Mouse (Mus musculus) lung, adult 18-20 months (tissue): ENCODE data around the gene Slc26a3.

Experiments used
- DNase-seq, 2 experiments: peaks; one replicate each; pipeline ENCODE4 v3.0.0; 2022; ENCODE audit warnings: mixed read lengths in 2 of 2

The Slc26a3 gene

DNA sequence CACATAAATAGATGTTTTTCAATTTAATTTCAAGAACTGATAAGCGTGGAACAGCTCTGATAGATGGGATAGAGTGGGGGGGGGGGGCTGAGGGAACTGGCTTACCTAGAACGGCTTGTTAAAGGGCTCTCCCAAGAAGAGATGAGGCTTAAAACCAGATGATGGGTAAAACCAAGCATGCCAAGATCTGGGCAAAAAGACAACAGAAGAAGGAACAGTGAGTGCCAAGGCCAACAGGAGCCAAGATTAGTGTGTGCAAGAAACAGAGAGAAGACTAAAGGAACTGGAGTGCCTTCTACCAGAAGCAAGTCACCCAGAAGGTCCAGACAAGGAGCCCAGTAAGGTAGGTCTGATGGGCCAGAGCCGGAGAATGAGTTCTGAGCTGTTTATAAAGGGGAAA, at the start of gene Slc26a3:
TSS of gene Slc26a3 (plus strand) at position 301 of the 400 bp plus-strand sequence.
- DNase-seq: no peak

DNA sequence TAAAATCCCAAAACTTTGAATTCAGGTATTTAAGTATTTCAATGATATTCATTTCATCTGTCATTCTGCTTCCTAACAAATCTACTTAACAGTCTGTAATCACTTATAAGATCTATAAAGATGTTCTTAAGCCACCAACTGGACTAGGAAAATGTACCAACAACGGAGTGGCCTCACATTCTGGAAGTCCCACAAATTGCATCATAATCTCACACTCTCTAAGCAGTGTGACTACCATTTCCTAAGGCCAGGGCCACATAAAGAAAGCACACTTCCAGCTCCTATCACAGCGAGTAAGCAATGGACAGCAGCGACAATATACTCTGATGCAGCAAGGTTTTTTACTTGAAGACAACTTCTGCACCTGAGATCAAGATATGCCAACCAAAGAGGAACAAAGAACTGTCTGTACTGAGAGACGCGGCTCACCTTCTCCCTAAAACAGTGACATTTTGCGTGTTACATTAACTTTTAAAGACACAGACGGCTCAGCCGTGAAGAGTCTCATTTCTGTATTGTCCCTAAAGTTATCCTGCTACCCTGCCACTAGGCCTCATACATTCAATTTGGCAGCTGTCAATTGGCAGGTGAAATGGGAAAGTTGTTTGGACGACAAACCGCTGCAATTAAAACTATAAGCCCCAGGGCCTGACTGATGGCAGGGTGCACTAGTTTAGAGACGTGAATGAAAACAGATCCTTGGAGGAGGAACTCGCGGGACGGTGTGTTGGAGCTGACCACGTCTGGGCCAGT, 40.3 kb upstream of the Slc26a3 start:
- no peak for DNase-seq

DNA sequence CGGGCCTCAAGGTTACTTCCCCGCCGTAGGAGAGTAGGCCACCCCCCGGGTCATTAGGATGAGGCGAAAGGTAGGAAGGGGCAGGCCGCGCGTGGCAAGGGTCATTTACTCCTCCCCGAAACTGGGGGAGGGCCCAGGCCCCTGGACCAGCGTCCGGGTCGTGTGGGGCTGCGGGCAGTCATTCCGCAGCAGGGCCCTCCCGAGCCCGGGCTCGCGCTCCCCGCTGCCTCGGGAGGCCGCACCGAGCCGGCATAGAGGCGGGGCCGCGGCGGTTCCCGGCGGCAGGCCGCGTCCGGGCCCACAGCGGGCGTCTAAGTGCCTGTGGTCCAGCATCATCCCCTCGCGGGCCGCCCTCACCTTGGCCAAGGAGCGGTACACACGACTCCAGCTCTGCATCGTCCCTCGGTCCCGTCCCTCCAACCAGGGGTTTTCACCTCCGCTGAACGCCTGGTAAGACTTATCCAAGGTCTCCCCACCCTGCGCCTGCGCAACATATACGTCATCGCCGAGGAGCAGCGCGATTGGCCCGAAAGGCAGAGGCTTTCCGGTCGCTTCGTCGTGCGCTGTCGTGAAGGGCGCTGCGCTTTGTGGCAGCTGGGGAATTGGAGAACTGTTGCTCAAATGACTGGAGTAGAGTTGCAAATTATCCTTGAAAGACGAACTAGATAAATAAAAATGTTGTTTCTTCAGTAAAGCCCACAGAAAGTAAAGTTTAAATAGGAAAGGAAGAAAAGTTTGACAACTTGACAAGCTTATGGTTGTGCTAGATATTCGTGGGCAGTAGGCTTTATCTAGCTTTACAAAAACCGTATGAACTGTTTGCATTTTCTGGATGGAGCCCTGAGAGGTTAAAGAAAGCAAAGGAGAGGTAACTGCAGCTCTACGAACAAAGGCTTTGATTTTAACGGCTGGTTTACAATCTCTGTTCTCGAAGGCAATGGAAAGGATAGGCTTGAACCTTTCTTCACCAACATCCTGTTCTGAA, 39.4 kb upstream of the Slc26a3 start, which contains the start of gene Dld:
TSS of gene Dld (minus strand) at position 510 of the 985 bp plus-strand sequence.
- peak; percentile 97 to 98 for DNase-seq

DNA sequence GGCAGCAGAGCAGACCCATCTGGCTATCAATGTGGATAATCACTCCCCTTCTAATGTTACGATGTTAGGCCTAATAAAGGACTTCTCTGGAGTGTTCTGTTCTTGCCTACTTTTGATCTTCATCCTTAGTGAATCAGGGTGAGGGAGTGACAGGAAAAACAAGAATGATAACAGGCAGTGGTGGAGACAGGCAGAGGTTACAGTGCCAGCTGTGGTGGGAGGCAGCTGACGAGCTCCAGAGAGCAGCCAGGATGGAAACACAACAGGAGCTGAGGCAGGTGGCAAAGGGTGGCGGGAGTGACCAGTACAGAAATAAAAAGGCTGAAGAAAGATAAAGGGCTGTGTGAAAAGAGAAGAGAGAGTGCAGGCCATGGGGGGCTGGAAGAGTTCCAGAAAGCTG, 24.2 kb upstream of the Slc26a3 start:
- DNase-seq: no peak

DNA sequence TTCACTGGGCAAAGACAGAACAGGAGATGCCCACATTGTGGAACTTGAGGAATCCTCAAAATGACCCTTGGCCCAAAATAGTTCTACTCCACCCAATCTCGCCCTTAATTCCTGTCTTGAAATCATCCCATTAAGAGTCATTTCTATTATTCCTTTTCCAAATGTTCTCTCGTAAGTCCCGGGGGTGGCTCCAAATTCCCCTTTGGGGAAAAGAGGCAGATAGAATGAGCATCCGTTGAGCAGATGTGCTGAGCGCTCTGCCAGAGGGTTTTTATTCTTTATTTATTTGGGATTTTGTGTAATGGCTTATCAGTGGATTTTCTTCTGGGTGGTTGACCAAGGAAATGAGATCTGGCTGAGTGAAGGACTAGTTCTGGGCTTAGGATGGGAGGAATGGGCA, 22.9 kb upstream of the Slc26a3 start:
- DNase-seq: no peak

DNA sequence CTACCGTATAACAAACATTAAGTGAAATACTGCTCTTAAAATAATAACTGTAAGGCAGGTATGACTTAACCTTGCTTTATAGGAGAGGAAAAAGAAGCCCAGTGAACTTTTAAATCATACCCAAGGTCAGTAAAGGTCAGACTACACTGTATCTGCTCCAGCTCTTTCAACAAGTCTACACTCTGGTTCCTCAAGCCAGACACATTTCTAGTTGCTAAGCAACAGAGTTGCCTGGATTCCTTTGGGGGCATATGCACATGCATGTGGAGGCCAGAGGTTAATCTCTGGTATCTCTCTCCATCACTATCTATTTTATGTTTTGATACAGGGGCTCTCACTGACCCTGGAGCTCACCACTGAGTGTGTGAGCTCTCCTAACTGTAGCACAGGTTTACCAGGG, 21.6 kb upstream of the Slc26a3 start:
- DNase-seq: no peak

DNA sequence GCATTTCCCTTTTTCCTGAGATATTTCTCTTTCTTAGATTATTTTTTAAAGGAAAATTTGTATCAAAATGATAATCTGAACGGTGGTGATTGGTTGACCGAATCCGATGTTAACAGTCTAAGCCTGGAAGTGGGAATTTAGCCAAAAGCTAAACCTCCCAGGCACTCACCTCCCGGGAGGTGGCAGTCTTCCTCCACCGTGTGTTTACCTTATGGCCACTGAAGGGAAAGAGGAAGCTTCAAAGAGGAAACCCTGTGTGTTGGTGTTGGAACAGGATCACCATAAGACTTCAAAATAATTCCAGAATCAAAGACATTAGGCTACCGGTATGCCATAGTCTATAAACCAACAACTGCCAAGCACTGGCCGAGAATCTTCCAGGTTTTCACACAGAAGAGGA, 21.0 kb upstream of the Slc26a3 start:
- DNase-seq: no peak

DNA sequence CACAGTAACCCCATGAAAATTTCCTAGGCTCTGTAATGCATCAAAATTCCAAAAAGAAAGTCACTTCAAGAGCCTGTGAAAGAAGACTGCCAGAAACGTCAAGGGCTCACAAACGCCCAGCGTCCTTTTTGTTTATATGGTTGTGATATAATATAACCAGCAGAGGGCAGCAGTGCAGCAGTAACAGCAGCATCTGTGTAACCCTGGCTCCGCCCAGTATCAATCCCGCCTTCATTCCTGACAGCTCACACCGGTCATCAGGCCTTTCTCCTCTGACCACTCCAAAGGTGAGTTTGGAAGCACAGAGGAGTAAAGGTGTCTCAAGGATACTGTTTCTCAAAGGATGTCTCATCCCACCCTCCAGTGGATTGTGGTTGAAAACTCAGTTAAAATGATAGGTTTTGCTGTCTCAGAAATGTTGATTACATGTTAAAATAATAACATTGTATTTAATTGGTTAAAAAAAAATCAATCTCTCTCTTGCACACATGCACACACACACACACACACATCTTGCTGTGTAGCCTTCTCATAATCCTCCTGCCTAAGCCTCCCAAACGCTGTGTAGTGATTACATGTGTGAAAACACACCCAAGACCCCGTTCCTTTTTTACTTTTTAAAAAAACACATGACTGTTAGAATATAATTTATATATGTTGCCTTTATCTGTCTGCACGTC, 15.9 kb upstream of the Slc26a3 start:
- peak; percentile 64 to 75 for DNase-seq

DNA sequence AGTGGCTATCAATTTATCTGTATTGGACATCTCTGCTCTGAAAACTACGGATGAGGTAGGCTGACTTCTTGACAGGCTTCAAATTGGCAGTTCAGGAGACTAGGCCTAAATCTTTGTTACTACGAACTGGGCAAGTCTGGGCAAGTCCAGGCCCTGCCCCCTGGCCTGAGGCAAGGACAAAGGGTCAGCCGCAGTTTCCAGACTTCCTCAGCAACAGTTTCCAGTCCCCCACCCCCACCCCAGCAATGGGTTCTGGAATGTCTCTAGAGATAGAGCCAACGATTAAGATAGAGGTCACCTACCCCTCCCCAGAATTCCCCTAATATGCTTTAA, 15.4 kb upstream of the Slc26a3 start:
- DNase-seq: no peak

DNA sequence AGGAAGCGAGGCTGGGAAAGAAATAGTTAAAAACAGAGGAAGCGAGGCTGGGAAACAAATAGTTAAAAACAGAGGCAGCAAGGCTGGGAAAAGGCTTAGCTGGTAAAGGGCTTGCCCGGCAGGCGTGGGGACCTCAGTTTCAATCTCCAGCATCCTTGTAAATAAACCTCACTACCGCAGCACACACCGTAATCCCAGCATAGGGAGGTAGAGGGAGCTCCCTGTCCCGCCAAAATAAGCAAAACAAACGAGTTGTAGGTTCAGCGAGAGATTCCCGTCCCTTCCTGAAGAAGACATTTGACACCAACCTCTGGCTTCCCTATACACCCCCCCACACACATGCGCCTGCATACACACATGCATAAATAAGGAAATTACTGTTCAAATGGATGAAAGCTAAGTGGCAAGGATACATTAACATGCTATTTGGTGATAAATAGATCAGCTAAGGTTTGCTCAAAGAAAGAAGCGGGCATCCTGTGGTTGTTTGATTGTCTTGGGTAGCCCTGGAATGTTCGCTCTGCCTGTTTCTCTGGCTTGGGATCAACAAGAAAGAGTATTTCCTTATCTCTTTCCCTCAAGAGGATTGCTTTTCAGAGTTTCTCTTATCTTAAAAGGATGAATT, 14.2 kb upstream of the Slc26a3 start:
- peak in 1 of 2 experiments; percentile 21 for DNase-seq

DNA sequence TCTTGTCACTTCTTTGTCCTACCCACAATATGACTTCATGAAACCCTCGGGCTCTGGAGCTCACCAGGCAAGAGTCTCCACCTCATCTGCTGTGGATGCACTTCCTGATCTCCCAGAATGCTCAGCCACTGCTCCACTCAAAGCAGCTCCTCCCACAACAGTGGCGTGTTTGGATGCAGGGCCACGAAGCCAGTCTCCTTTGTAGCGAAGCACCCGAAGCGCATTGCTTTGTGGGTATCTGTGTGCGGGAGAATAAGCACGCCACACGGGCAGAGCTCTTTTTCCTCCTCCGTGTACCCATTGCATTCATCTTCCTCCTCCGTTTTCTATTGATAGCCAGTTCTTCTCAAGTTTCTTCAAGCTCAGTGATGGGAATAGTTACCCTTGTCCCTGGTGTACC, 13.4 kb upstream of the Slc26a3 start:
- peak in 1 of 2 experiments; percentile 5 for DNase-seq

DNA sequence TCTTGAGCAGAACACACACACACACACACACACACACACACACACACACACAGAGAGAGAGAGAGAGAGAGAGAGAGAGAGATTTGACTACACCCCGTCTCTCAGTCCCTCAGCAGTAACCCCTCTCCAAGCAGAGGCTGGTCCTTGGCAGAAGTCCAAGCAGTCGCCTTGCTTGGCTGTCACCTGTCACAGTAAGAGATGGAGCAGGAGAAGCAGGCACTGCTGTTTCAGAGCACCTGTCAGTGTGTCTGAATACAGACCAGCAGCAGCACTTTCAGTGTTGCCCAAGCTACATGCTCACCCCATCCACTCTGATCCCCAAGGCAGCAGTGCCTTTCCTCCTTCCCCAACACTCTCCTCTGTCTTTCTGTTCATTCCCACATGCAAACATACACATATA, 9.8 kb upstream of the Slc26a3 start:
- DNase-seq: peak in 1 of 2 experiments; percentile 2

DNA sequence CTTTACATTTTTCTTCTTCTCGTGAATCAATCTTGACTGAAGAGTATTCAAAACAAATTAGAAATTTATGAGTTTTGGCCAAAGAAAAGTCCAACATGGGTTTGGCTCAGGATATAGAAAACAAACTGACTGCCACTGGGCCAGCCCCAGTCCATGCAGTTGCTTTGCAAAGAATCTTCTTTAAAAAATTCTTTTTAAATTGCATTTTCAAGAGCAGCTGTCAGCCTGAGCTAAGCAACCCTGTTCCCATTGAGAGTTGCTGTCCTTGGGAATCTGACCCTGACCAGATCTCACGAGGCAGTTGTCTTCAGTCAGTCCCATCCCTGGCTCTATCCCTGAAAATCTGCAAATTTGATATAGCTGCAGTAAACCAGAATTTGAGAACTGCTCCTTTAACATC, 8.2 kb upstream of the Slc26a3 start:
- DNase-seq: no peak

DNA sequence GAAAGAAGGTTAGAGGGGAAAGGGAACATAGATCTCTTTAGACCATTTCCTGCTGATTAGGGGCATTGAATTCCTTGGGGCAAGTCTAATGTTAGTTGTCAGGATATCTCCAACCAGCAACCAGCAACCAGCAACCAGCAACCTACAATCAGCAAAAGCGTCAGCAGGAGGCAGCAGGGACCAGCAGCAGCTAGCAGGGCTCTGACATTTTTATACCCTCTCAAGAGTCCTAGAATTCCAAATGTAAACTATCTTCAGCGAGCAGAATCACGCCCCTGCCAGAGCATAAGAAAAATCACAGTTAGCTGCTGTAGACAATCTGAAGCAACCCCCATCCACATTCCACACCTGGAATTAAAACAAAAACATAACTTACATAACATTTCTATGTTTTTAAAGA, 3.4 kb upstream of the Slc26a3 start:
- DNase-seq: peak in 1 of 2 experiments; percentile 6

DNA sequence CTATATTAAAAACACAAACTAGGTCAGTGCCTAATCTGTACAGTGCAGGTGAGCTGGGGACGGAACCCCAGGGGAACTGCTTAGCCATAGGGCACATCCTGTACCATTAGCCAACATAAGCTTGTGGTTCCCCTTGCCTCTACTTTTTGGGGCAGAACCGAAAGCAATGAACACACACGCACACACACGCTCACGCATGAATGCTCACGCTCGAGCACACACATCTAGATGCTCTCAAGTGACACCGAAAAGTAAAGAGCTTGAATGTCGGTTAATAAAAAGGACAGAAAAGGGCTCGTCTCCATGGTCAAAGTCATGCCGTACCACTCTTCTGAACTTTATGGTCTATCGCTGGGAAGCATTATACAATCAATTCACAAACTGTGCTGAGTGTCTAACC, 1.0 kb downstream of the Slc26a3 start:
- no peak for DNase-seq

DNA sequence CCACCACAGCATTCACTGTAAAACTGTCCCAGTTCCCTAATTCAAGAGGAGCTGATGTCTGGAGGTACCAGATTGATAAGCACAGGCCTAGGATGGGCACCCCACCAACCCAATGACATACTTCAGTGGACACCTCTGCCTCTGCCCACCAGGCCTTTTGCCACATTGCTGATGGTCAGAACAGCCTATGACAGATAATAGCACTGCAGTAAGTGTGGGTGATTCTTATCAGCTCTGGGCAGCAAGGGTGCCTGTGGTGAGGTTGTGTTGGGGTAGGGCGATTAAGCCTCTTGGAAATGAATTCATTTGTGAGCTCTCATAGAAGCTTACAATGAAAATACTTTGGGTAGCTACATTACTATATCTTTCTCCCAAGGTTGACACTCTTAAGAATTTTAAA, 5.2 kb downstream of the Slc26a3 start:
- no peak for DNase-seq

DNA sequence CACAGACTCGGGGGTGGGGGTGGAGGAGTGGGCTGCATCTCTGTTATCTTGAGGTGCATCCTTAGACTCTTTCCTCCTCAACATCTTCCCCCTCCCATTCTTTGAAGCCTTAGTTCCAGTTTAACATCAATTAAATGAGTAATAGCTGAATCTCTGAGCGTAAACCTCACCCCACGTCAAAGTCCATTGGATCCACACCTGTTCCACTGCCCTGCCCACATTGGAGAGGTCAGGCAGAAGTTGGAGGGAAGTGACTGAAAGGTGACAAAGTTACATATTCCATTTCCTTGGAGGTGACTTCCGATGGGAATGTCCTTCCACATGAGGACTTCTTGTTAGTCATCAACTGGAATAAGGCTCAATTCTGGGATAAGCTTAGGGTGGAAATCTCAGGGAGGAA, 7.0 kb downstream of the Slc26a3 start:
- no peak for DNase-seq

DNA sequence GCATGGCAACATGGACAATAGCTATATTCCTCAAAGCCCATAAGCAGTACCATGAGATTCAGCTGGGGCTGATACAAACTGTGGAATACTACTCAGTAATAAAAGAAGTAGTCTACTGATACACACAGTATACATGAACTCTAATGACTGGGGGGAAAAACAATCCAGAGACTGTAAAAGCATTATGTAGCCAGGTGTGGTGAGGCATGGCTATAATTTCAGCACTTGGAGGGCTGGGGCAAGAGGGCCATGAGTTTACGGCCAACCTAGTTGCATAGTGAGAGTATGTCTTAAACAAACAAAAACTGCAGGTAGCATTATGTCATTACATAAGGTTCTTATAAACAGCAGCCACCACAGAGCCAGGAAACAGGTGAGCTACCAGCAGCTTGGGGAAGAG, 10.2 kb downstream of the Slc26a3 start:
- DNase-seq: no peak

DNA sequence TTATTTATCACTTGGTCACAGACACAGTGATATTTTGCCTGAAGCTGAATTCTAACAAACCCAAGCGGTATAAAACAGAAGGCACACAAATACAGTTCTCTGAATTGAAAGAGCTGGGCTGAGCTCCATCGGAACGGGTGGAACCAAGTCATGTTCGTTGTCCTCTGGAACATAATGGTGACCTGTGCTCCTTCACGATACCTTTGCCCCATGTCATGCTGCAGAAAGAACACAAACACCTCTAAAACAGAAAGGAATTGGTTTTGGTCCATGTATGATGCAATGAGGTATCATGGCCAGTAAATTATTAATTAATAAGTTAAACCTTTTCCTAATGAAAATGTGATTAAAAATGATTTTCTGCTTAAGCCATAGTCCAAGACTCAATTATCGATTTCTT, 11.3 kb downstream of the Slc26a3 start:
- no peak for DNase-seq

DNA sequence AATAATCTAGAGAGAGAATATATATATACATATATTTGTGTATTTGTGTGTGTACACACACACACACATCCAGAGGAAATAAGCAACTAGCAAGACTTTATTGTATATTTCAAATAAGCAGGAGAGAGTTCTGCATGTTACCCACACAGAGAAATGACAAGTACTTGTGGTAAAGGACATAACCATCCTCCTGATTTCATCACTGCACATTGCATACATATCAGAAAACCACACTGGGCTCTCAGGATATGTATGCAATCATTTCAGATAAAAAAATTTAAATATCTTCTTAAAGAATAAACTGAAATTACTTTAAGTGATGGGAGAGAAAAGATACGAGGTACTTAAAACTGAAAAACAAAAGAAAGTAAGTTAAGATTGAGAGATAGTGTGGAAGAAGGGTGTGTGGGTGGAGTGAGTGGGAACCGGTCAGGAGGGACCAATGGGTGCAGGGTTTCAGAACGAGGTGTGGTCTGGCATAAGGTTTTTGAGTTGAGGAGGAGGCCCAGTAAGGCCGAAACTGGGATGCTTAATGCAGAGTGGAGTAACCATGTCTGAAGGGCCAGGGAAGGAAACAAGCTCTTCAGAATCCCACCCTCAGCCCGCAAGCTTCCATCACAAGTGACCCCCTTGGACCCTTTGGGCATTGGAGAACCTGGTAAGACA, 14.0 kb downstream of the Slc26a3 start:
- no peak for DNase-seq

DNA sequence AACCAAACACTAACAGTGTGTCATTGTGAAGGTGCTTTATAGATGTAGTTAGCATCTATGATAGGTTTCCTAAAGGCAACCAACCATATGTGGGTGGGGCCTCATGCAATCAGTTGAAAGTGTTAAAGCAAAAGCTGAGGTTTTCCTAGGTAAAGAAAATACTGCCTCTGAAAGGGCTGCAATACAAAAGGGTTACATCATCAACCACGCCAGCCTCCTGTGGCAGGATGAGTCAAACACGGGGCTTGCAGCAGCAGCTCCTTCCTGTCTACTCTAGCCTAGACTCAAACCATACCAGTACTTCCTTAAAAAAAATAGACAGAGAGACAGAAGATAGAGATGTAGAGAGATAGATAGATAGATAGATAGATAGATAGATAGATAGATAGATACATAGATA, 25.3 kb downstream of the Slc26a3 start:
- no peak for DNase-seq

DNA sequence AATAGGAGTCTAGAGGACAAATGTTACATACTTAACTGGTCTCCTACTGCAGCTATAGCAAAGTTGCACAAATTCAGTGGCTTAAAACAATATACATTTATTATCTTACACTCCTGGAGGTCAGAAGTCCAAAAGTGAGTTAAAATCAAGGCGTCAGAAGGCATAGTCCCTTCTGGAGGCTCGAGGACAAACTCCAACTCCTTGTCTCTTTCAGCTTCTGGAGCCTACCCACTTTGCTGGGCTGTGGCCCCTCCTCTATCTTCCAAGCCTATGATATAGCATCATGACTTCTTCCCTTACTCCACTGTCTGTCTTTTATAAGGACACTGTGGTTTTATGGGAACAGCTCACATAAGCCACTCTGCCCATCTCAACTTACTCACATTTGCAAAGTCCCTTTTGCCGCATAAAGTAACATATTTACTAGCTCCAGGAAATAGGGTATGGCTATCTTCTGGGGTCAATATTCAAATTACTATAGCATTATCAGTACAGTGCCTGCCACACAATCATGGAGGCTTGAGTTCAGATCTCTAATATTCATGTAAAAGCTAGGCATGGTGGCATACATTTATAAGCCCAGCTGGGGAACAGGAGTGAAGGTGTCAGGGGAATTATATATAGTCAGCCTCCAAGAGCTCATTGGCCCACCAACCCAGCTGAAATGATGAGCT, 31.4 kb downstream of the Slc26a3 start:
- no peak for DNase-seq
